Mouse (Mus musculus) adrenal gland, adult (tissue): Measurements from ENCODE around the gene Limch1.

ENCODE experiments used
- DNase-seq, 2 experiments: peaks; one replicate each; pipeline ENCODE4 v3.0.0; 2022 to 2023; ENCODE audit warnings: low spot score in 1 of 2; ENCODE audit not compliant: inconsistent age in 2 of 2

Gene Limch1

GRCm38 (mm10) chr5:67098051-67098732, 352.6 kb downstream of the Limch1 start:
- DNase-seq: no peak

DNA sequence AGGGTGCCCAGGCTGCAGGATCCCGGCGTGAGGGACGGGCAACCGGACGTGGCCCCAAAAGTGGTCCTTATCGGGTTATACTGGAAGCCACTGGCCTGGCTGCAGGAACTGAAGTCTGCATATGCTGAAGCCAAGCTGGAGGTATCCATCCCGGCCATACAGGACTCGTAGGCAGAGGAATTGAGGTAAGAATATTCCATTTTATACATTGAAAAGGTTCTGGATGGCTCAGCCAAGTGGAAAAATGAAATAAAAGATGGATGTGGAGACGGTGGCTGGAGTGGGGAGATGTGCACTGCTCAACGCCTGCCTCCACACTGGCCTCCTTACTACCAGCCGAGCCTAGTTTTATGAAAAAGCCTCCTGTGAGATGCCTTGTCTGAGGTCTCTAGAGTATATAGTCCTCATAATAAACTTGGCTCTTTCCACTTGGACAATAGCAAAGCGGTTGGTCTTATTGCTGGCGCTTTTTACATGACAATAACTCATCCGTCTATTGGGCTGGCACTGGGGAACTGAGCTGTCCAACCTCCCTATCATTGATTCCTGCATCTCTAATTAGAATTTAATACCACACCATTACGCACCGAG, 353.2 kb downstream of the Limch1 start, which contains the start of gene Phox2b:
TSS of gene Phox2b (minus strand) at position 569 of the 591 bp plus-strand sequence.
- DNase-seq: no peak

- peak in 1 of 2 experiments; percentile 52 for DNase-seq
These were observed 354.0 kb downstream of the Limch1 start for GRCm38 (mm10) chr5:67099393-67100271.

DNA sequence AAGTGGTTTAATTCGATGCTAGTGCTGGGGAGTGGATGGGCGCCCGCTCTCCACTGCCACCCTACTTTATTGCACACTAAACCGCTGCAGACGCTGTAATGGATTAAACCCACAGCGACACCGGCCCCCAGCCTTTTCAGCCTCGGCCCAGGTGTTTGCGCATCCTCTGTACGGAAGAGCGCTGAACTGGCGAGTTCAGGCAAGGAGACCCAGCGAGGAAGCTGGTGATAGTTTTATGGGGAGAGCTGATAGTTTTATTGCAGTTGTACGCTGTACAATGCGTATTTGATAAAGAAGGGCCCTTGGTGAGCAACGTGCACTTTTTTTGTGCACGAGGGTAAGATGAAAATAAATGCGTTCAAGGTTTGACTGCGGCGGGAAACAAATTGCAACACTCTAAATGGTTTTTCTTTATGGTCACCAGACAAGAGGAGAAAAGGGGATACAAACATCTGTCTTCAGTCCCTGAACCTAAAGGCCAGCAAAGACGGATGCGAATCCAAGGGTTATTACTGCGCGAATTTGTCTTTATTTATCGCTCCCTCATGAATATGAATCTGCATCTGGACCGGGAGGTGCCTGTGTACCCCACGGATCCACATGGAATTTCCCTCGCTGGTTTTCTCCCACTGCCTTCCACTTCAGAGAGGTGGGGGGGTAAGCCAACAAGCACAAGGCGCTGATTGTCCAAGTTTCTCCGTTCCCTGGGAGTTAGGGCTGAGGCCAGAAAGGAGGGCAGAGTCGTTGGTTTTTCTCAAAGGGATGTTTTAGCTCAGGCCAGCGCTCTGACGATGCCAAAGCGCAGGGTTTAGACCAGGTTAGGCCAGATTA, 355.2 kb downstream of the Limch1 start:
- peak in 1 of 2 experiments; percentile 29 for DNase-seq

- no peak for DNase-seq
These were observed 355.8 kb downstream of the Limch1 start for GRCm38 (mm10) chr5:67101395-67101760.

DNA sequence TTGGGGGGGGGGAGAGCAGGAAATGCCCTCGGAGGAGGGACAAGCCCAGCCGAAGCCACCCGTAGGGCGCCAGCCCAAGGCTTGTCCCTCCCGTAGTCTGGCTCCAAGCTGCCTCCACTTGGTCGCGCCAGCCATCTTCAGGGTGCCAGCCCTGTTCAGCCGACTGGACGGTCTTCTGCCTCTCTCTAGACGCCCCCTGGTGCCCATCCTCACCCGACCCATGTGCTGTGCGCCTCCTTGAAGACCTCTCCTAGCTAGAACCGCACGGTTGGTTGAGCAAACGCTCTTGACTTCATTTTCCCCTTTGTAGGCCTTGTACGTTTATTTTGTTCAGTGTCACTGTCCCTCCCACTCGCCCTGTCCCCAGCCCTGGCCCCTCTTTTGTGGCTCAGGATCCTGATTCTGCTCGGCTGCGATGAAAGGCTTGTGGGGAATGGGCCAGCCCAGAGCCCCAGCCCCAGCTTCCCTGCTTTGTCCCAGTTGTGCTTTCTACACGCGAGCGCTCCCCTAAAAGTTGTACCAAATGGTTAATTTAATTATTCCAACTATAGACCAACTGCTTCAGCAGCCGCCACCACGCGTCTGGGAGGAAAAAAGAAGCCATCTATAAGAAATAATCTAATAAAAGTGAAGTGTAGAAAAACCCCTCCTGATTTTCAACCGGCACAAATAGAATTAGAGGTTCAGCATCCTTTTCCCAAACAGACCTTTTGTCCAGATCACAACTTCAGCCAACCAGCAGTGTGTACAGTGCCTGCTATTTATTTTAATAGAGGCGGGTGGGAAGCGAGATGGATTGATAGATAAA, 356.4 kb downstream of the Limch1 start:
- DNase-seq: peak in 1 of 2 experiments; percentile 43

DNA sequence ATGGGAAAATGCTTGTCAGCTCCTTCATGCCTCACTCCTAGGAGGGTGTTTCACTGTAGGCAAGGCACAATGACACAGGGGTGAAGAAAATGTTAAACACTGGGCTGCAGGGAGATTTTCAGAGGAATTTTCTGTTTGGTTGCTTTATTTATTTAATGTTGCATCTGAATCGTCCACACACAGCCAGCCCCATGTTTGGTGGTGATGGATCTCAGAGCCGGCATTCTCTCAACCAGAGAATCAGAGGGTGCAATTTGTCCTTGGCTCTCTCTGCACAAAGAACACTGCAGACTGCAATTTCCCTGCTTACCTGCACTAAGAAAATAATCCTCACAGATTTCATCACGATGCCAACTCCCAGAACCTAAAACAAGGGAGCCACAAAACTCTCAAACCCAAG, 357.4 kb downstream of the Limch1 start:
- no peak for DNase-seq

DNA sequence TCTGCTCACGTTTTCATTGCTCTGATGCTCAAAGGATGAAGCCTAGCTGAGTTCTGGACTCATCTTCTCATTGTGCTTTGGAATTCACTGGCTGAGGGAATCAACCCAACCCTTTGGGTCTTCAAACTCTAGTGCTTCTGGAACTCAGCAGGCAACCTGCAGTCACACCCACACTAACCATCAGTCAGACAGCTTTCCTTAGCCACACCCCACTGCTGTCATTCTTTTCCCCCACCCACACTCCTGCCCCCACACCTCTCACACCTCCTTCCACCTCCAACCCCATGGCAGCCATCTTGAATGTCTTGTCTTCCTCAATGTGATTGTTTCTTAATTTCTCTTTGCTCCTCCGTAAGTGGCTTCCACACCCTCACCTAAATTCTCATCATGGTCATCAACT, 360.6 kb downstream of the Limch1 start:
- no peak for DNase-seq
